Mouse (Mus musculus) thymus, postnatal 10 days (tissue): ENCODE results near the gene Golph3.

Source experiments
- DNase-seq, 2 experiments: peaks; one replicate each; pipeline ENCODE4 v3.0.0; 2021; ENCODE audit warnings: low spot score in 2 of 2

The Golph3 gene

DNA sequence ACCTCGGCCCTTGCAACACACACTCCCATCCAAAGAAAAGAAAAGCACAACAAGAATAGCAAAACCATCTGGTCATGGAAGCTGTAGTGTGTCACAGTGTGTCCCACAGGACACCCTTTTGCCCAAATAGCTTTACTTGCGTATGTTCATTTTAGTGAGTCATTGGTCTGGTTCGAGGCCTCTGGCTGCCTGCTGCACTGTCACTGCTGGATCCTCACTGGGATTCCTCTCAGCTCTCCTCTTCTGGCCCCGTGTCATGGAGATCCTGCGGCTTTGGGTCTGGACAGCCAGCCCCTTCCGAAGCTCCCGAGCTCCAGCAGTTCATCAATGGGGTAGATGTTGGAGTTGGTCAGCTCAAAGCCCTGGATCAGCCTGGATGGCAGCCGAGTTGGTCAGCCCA is 2.8 kb upstream of the Golph3 start:
- DNase-seq = no peak

GRCm38 (mm10) chr15:12319889-12320288 is 1.4 kb upstream of the Golph3 start:
- DNase-seq = no peak

GRCm38 (mm10) chr15:12320441-12321090 is 684 bp upstream of the Golph3 start:
- no peak for DNase-seq

GRCm38 (mm10) chr15:12321788-12322621 is 755 bp downstream of the Golph3 start, which contains the start of gene 1810049J17Rik:
TSS of gene 1810049J17Rik (minus strand) at chr15:12321899.
- peak; percentile 34 to 50 for DNase-seq

- no peak for DNase-seq
Observed at GRCm38 (mm10) chr15:12322676-12323402, 1.6 kb downstream of the Golph3 start.

DNA sequence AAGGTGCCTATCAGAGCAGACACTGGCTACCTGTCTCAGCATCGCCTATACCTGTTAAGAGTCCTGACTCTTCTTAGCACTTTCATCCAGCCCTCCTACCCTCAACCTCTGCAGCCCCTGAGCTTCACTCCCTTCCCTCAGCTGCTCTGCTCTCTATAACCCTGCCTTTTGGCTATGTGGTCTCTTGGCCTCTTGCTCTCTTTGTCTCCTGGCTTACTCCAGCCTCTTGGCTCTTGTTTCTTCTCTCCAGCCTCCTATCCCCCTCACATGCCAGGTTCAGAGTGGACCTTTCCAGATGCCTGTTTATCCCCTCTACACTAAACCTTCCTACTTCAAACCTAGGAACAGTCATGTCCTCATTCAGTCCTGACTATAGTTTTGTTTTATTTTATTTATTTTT is 3.1 kb downstream of the Golph3 start:
- no peak for DNase-seq

GRCm38 (mm10) chr15:12330389-12330788 is 9.1 kb downstream of the Golph3 start:
- DNase-seq = no peak

GRCm38 (mm10) chr15:12330892-12331291 is 9.6 kb downstream of the Golph3 start:
- no peak for DNase-seq

DNA sequence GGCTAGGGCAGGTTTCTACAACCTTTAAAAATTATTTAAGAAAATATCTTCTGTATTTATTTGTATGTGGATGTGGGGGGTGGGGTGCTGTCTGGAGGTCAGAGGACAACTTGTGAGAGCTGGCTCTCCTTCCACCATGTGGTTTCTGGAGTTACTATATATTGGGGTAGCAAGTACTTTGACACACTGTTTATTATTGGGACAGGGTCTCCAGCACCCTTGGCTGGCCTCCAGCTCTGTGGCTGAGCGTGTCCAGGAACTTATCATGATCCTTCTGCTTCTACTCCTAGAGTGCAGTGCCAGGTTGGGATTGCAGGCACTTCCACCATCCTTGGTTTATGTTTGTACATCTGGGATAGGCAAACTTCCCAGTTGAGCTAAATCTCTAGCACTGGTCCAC is 10.1 kb downstream of the Golph3 start:
- DNase-seq = no peak

DNA sequence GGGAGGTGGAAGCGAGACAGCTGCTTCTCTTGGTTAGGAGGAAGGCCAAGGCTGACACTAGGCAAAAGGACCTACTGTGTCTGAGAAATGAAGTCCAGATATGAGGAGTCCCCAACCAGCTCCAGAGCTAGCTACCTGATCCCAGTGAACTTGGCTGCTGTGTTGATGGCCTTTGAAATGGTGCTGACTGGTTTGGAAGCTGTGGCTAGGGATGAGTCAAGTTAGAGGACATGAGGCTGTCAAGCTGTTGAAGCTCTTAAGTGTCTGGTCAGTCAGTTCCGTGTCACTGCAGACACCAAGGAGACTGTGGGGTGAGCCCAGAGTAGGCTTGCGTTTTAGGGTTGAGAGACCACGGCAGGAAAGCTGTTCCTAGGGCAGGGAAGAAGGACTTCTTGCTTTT is 13.1 kb downstream of the Golph3 start:
- no peak for DNase-seq

GRCm38 (mm10) chr15:12337030-12337778 is 16.0 kb downstream of the Golph3 start:
- DNase-seq = no peak

DNA sequence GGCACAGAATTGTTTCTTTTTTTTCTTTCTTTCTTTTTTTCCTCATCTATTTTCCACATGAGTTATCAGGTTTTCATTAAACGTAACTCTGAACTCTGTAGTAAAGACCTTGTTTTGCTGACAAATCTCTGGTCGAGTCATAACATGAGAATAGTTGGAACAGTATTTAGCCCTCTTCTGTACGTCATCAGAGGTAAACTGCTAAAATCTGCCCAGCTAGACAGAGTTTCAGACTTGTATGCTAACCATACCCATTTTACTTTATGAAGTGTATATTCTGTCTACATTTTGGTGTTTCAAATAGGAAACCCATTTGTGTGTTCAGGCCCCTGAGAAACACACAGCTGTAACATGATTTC is 16.5 kb downstream of the Golph3 start:
- DNase-seq = no peak

DNA sequence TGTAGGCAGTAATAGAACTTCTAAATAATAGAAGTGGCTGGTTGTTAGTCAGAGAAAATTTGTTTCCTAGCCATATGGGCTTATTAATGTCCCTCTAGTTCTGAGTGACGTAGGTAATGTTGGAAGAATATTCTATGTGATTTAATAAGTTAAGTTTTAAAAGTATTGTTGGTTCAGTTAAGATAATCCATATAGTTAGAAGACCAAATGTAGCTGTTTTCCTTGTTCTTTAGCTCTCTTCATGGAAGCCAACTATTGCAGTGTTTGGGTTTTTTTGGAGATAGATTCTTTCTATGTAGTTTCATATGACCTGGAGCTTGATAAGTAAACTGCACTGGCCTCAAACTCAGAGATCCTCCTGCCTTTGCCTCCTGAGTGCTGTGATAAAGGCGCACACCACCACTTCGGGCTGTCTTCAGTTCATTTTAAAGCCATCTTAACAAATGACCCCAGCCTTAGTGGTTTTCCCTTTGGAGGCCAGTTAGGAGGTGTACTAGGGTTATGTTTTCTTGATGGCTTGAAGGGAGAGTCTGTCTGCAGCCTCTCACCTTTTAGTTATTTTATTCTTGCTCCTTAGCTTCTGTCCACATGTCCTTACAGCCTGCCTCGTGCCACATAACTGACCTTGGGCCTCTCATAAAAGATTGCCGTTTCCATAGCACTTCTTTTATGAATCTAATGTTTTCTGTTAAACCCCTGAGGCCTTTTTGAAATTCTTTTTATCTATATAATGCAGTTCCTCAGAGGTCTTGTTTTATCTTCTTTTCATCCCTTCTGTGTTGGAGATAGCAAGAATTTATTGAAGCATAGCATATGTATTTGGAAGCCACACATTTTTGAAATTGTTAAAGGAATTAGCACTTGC is 19.5 kb downstream of the Golph3 start:
- DNase-seq = no peak

DNA sequence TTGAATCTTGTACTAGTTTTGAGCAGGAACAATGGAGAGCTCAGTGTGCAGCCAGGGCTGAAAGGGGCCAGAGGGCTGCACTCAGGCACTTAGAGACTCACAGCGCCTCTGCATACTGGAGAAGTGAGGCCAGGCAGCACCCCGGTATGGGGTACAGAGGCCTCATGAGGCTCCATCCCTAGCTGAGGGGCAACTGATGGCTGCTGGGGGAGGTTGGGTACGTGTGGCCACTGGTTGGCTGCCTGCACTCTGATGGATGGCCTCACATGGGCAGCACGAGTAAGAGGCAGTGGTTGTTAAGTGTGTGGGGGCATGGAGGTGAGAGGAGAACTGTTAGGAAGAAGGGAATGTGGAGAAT is 20.1 kb downstream of the Golph3 start:
- no peak for DNase-seq

GRCm38 (mm10) chr15:12346916-12347315 is 25.7 kb downstream of the Golph3 start:
- DNase-seq = no peak

GRCm38 (mm10) chr15:12348950-12349349 is 27.7 kb downstream of the Golph3 start:
- no peak for DNase-seq

- DNase-seq = no peak
Observed at GRCm38 (mm10) chr15:12349840-12350239, 28.6 kb downstream of the Golph3 start.

- DNase-seq = no peak
Observed at GRCm38 (mm10) chr15:12351470-12351869, 30.2 kb downstream of the Golph3 start.

DNA sequence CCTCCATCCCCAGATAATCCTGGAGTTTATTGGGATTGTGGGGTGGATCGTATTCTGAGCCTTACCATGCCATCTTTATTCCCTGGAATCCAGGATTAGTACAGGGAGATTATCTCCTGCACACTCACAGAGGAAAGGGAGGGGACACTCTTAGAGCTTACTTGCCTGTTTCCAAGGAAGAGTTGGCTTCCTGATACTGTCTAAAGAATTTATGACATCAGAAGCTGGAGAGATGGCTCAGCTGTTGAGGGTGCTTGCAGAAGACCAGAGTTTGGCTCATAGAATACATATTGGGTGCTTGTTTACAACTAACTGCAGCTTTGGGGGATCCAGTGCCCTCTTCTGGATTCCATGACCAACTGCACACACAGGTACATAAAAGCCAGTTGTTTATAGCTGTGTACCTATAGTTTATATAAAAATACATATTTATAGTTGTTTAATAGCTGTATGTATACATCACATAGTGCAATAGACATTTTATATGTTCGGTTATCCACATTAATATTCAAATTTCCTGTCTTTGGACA is 33.1 kb downstream of the Golph3 start:
- no peak for DNase-seq

- no peak for DNase-seq
Observed at GRCm38 (mm10) chr15:12355261-12355660, 34.0 kb downstream of the Golph3 start.

- DNase-seq = no peak
Observed at GRCm38 (mm10) chr15:12355907-12356306, 34.7 kb downstream of the Golph3 start.
